Mouse (Mus musculus) erythroblast, adult 5-6 weeks (primary cell): Measurements from ENCODE around the gene Arl8b. TPM values are rescaled to one million over a fixed set of nuclear protein-coding genes. Genes with fewer than 3 reads are reported as not detected.
"Not testable (repeated sequence)": the region's sequence is repeated elsewhere in the genome, so short reads cannot be mapped to it uniquely, and the experiment has no call there.

Experiments used
- ATAC-seq: replicated peaks from 2 replicates; pipeline ENCODE4 v1.8.0; 2016; ENCODE audit warnings: moderate number of reproducible peaks, mild to moderate bottlenecking, moderate TSS enrichment, inconsistent platforms; ENCODE audit not compliant: poor library complexity, low FRiP score, severe bottlenecking
- total RNA-seq, 2 experiments: library from RNA; stranded (forward) in 1 of 2; stranded (reverse) in 1 of 2; fragments of 150-400 nt in 1 of 2; fragments of 200-764, 138-1000 nt in 1 of 2; gene quantifications; 2 replicates each; pipeline versions ENCODE4 v1.2.3 to v1.2.4; 2015 to 2017; ENCODE audit warnings: low replicate concordance in 2 of 2

Arl8b gene
- total RNA-seq, 2 experiments from 2014 or later = 19.3 to 33.0 TPM

DNA sequence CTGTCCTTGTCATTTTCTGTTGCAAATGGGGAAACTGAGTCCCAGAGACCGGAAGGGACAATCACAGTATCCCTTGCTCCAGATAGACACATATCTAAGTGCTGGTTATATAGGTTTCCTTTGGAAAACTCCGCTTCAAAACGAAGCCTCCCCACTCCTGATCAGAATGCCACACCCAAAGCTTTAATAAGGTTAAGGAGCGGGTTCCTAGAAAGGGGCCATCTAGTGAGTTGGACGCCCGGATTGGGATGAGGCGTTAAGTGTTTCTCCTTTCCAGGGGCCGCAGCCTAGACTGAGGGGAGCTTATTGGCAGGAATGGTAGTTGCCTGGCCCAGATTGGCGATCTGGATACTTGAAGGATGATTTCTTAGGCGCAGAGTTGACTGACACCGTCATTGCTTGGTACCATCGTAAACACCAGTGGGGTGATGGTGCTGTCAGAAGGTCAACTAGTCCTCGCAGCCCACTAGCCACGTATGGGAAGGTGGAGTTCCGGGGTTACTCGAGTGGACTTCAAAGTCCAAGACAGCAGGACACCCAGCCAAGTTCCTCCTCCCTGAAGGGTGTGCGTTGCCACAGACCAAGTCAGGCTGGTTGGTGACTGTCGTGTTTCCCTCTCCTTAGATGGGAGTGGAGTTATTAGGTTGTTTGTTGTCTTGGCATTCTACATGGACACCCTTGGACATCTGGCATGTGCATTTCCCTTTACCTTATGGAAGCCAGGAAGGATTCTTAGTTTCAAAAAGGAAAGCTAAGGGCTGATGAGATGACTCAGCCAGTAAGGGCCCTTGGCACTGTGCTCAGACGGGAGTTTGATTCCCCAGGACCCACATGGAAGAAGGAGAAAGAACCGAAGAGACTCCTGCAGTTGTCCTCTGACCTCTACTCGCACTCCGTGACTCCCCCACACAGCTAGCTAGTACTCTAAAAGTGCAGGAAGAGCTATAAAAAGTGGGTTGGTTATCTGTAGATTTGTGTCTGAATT, 46.8 kb downstream of the Arl8b start:
- no peak for ATAC-seq

DNA sequence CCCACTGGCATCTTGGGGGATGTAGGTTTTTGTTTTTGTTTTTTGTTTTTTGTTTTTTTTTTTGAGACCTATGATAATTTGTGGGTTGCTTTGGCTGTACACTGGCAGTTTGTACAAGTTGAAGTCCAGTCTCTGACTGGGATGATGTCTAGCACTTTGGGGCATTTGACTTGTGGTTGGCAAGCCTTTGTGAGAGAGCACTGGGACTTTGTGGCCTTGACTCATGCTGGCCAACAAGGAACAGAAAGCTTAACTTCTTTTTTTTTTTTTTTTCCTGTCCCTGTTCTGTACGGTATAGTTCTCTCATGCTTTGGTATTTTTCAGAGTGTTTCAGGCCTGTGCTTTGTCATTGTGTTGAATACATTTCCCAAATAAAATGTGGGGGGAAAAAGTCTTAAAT, 49.3 kb downstream of the Arl8b start:
- ATAC-seq = no peak

DNA sequence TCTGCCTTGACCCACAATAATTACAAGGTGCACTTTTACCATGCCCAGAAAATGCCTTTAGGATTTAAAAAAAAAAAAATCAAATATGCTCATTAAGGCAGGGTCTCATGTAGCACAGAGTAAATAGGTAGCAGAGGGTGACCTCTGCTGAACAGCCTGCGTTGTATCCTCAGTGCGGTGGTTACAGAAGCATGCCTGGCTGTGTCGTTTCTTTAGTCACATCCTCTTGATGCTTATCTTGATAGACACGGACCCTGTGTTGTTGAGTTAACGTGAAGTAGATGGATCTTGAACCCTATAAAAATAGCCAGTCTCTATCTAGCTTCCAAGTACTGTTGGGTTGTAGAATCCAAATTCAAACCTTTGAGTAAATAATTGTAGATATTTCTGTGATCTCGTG, 50.1 kb downstream of the Arl8b start:
- no peak for ATAC-seq

DNA sequence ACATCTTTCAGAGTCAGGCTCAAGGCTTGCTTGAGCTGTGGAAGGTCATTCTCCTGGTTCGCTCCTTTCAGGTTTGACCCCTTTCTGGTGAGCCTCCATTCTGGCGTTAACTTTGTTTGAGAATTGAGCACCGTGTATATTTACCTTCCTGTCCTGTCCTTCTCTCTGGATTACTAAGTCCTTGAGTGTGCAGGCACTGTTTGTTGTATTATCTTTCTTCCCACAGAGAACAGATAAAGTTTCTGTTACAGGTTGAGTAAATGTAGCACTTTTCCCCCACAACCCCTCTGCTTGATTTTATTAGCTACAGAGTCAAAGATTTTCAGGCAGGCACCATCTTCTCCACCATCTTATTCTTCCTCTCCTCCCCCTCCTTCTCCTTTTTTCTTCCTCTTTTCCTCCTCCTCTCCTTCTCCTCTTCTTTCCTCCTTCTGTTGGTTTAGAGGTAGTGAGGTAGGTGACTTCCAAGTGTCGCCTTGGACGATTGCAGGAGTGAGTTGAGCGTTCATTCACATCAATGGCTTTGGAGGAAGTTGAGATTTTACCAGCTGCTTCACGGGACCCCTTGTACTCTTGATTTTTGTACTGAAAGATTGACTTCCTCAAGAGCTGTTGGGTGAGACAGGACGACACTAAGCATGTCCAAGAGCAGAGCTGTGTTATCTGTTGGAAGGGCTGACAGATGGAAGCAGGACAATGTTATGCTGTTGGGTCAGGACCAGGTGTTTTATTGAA, 51.2 kb downstream of the Arl8b start:
- ATAC-seq = no peak

DNA sequence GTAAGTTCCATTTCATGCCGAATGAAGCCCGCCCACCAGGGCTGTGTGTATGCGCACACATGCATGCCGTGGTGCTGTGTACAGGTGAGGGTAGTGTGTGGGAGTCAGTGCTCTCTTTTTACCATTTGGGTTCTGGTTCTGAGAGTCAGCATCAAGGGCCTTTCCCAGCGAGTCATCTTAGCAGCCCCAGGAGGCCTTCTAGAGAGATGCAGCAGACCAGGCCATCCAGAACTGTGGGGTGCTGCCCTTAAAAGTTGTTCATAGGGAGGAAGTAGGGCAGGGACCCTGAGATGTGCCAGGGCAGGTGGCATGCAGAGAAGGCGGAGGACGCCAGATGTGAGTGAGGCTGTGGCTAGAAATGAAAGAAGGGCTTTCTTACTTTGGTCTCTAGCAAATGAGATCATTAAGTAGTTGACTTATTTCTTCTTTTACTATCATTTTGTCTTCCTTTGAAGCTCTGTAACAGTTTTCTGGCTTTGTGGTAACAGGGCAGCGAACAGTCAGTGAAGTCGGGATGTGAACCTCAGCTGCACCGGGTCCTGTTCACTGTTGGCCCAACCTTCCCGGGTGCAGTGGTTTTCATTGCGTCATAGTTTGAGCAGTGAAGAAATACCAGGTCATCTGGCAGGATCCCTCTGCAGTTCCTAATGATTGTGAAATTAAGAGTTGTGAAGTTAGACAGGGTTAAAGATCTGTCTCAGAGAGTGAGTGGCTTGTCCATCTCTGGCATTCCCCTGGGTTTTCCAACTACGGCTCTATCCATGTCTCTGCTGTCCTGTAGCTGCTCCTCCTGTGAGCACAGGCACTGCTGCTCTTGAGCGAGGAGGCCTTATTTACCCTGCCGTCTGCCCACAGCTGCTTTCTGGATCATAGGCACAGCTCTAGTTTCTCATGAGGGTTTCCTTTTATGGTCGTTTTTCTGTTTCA, 53.1 kb downstream of the Arl8b start:
- no peak for ATAC-seq

DNA sequence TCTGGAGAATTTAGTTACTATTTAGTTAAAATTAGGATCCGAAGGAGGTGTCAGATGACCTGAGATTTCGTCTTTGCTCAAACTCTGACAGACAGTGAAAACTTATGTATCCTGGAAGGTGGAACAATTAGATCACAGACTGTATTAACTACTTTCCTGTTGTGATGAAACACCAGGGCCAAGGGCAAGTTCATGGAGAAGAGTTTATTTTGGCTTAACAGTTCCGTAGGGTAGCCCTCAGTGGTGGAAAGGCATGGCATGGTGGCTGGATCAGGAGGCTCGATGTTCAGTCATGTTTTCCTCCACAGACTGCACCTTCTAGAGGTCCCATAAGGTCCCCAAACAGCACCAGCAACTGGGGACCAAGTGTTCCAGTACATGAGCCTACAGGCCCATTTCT, 54.2 kb downstream of the Arl8b start:
- no peak for ATAC-seq

DNA sequence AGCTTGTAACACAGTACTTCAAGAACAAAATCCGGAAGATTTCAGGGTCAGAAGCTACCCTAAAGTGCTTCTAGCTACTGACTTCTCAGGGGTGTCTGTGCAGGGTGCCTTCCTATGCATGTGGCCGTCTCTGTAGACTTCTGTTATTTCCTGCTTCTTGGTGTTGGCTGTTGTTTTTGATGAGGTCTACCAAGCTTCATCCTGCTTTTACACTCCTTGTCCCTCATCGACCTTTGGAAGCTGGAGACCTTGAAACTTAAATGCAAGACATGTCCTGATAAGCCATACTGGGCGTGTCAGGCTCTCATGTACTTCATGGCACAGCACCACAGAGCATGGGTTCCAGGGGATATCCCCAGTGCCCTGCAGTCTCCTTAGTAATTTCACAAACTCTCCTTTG, 55.1 kb downstream of the Arl8b start:
- ATAC-seq = no peak

DNA sequence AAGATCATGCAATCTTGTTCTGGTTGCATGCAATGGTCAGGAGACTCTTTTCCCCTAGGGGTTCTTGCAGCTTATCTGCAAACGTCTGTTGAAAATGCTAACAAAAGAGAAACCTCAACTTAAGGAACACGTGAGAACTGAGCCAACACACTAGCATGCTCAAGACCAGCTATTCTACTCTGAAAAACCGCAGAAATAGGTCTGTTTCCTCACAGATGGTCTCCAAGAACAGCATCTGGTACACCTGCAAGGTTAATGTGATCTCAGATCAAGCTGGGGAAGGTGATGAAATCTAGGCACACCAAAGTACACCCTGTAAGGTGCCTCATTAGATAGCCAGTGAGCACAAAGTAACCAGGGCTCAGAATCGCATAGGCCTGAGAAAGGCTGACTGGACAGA, 56.5 kb downstream of the Arl8b start:
- ATAC-seq = no peak

DNA sequence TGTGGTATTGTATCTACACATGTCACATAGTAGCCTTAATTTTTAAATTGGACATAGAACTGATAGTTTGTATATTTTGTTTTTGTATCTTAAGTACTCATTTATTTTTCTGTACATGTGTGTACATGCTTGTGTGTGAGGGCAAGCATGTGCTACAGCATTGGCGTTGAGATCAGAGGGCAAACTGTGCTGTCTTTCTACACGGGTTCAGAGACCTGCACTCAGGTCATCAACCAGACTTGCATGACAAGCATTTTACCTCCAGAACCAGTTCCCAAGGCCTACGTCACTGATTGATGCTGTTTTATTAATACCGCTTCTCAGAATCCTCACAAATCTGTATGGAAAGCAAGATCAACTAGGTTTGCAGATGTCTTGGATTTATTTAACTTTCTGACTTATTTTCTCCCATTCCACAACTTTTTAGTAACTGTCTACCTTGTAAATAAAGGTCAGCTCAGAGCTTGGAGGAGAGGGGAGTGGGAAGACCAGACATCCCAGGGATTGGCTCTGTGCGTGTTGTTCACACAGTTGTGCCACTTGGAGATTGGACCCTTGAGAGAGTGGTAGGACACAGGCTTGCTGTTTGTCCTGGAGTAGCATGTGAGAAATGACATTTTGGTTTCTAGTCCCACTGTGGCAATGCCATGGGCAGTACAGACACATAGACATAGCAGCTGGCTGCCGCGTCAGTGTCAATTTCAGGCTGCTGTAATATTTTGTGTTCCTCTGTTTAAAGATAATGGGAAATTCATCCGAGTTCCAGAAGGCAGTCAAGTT, 58.2 kb downstream of the Arl8b start:
- ATAC-seq = no peak

DNA sequence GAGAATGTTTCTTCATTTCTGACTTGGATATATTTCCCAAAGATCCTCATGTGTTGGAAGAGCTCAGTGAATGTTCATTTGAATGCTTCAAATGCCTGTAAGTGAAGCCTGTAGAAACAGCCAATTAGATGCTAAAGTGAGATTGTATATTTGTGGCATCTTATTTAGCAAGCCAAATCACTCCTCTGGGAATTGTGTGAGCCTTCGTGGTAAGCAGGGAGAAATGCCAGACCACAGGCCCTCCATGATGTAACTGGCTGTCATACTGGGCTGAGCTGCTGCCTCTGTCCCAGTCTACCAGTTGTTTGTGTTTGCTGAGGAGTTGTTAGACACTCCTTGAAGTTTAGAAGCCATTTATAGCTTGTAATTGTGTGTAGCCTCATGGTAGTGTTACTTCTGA, 60.8 kb downstream of the Arl8b start:
- no peak for ATAC-seq

DNA sequence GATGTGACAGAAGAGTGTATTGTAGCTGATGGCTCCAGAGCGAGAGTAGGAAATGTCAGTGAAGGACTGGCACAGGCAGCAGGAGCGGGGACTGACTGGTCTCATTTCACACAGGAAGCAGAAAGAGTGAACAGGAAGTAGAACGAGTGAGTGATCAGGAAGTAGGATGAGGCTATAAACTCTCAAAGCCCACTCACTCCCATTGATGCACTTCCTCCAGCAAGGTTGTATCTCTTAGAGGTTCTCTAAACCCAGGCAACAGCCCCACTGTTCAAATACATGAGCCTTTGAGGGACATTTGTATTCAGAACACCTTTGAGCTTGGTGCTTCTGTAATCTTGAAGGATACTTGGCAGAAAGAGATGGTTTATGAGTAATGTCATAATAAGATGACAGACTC, 61.2 kb downstream of the Arl8b start:
- ATAC-seq = no peak

DNA sequence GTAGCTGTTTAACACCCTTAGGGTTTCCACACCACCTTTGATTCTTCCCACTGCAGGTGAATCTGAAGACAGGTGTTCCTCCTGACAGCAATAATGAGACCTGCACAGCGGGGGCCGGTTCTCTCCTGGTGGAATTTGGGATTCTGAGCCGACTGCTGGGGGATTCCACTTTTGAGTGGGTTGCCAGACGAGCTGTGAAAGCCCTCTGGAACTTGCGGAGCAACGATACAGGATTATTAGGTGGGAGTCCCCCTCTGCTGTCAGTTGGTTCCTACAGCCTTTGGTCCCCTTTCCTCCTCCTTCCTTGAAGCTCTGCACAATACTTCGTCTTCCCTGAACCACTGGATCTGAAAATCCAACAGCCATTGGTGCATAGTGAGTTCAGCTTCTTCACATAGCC, 61.9 kb downstream of the Arl8b start:
- no peak for ATAC-seq

DNA sequence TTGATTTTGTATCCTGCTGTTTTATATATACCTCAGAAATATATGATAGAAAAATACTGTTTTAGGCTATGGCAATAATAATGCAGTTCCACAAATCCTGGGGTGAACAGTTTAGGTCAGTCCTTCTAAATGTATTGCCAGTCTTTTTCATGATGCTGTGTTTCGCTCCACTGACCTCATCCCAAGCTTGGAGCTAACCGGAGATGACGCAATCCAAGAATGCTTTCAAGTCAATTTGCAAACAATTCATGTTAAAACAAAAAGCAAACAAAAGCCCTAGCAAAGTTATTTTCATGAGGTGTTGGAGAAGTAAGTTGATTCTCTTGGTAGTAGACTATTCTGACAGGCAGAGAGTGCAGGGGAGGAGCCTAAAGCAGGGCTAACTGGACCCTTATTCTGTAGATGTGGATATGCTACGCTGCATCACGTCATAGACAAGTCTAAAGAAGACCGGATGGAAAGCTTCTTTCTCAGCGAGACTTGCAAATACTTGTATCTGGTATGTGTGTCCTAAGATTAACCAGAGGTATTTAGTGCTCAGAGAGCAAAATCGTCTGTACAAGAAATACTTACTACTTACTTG, 69.3 kb downstream of the Arl8b start:
- no peak for ATAC-seq

DNA sequence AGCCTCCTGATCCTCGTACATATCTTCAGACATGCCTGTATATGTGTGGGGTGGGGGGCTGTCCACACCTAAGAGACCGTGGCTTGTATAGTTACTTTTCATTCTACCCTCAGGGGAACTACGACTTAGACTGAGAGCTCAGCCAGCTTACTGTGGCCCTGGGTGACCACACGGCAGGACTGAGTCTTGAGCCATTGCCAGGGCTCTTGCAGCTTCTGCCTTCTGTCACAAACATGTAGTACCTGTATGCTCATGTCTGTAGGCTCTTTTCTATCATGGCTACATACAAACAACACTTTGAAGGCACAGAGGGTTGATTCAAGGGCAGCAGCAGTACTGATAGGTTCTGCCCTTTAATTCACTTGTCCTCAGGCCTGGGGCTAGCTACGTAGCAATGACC, 70.1 kb downstream of the Arl8b start:
- ATAC-seq = no peak

DNA sequence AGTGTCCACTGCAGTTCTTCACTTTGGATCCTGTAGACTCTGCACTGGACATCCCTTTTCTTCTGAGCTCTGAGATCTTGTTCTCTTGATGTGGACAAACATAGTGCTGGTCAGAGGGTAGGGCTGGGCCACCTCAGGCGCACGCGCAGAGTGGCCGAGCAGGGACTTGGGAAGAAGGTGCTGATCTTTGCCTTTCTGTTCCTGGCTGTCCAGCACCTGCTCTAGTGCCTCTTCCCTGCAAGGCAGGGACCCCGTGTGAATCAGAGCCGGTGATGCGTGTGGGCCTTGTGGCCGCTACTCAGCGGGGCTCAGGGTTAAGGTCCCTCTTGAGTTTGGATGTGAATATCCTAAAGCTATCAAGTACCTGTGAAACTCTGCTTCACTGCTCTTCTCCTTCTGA, 75.7 kb downstream of the Arl8b start:
- no peak for ATAC-seq

DNA sequence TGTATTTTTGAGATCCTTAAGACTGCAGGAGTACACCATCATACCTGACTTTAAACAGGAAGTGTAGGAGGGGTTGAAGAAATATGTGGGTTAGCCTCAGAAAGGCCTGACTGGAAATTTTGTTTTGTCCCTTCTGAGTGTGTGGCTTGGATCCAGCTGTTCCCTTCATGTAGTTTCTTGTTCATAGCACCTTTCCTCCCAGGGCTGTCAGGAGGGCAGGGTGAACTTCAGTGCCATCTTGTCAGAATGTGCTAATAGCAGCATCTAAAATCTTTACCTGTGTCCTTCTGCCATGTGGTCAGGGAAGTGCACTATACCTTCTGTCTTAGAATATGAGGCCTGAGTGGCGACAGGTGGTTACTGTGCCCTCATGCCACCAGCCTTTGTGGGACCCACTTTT, 78.3 kb downstream of the Arl8b start:
- ATAC-seq = no peak

DNA sequence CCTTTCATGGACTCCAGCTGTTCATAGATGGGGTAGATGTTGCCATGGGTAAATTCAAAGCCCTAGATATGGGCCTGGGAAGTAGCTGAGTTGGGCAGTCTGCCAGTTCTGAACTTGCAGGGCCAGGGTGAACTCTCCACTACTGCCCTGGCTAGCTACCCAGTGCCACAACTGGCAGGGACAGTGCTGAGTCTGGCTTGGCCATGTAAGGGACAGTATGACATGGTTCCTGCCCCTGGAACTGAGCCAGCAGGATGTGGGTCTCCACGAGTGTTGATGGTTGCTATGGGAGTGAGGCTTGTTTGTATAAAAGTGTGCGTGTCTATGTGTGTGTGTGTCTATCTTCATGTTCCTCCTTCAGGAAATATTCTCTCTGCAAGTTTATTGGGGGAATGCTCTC, 79.6 kb downstream of the Arl8b start:
- ATAC-seq = no peak

DNA sequence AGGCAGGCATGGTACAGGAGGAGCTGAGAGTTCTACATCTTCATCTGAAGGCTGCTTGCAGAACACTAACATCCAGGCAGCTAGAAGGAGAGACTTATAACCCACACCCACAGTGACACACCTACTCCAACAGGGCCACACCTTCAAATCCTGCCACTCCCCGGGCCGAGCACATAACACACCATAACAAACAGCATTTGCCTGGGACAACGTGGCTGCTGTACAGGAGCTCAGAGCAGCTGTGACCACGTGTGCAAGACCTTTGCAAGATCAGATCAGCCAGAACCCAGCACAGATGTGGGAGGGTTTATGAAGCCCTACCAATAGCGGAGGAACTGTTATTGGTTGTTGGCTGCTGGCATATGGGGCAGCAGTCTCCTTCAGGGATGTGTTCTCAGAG, 83.4 kb downstream of the Arl8b start:
- ATAC-seq = no peak

DNA sequence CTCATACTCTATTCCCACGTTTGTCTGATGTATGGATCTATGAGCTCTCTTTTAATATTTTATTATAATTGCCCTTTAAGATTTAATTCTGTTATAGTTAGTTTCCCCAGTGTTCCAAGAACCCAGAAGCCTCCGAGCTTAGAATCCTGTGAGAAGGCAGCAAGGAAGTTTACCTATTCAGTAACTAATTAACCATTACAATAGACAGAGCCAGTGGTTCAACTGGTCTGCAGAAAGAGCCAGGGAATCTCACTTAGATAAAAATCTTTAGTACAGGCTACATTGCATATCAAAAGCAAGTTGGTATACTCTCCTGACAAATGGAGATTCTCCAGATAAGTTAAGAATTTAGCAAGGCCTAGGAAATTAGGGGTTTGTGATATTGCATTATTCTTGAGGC, 86.1 kb downstream of the Arl8b start:
- ATAC-seq = not testable (repeated sequence)
